Mouse (Mus musculus) MEL (cell line): ENCODE results near the gene Carnmt1. TPM values are rescaled to one million over a fixed set of nuclear protein-coding genes. Genes with fewer than 3 reads are reported as not detected.
A peak's percentile ranks its signal among the peaks of the same experiment; 100 is the strongest.

ENCODE experiments used
- DNase-seq: peaks from one replicate; pipeline ENCODE4 v3.0.0; 2011; ENCODE audit warnings: low read depth, low spot score
- H3K27ac ChIP-seq: 2 replicates; pipeline ENCODE4 v1.5.1; 2012; ENCODE audit warnings: low read depth, mild to moderate bottlenecking, control low read depth, low read length, moderate library complexity; ENCODE audit not compliant: control insufficient read depth
- H3K27me3 ChIP-seq, 2 experiments: fragments of 150-350 bp in 1 of 2; sonication (generic) in 1 of 2; 2 replicates each; pipeline ENCODE4 v1.6.1; 2012; ENCODE audit warnings: low read length in 2 of 2, mild to moderate bottlenecking in 2 of 2, improper control_type of control experiment in 1 of 2, moderate library complexity in 1 of 2; ENCODE audit not compliant: insufficient read depth in 2 of 2, control insufficient read depth in 1 of 2
- H3K36me3 ChIP-seq, 2 experiments: 2 replicates each; pipeline ENCODE4 v1.6.1; 2012 to 2014; ENCODE audit warnings: low read length in 2 of 2, improper control_type of control experiment in 1 of 2, inconsistent platforms in 1 of 2, mild to moderate bottlenecking in 1 of 2; ENCODE audit not compliant: insufficient read depth in 2 of 2, control insufficient read depth in 1 of 2
- H3K4me1 ChIP-seq, 2 experiments: fragments of 150-350 bp in 1 of 2; sonication (generic) in 1 of 2; 2 replicates each; pipeline ENCODE4 v1.6.1; 2012; ENCODE audit warnings: low read length in 2 of 2, improper control_type of control experiment in 1 of 2, mild to moderate bottlenecking in 1 of 2; ENCODE audit not compliant: insufficient read depth in 2 of 2, control insufficient read depth in 1 of 2
- H3K4me3 ChIP-seq, 2 experiments: fragments of 150-350 bp in 1 of 2; sonication (generic) in 1 of 2; 2 replicates each; pipeline ENCODE4 v1.5.1; 2012; ENCODE audit warnings: low read depth in 2 of 2, low read length in 2 of 2, mild to moderate bottlenecking in 2 of 2, moderate library complexity in 2 of 2, control low read depth in 1 of 2, improper control_type of control experiment in 1 of 2; ENCODE audit not compliant: control insufficient read depth in 1 of 2, insufficient read depth in 1 of 2
- H3K79me2 ChIP-seq: 2 replicates; pipeline ENCODE4 v1.6.1; 2012; ENCODE audit warnings: mild to moderate bottlenecking, low read length, moderate library complexity; ENCODE audit not compliant: control insufficient read depth, poor library complexity, insufficient read depth
- H3K9ac ChIP-seq: 2 replicates; pipeline ENCODE4 v1.6.1; 2012; ENCODE audit warnings: low read depth, mild to moderate bottlenecking, control low read depth, low read length, moderate library complexity; ENCODE audit not compliant: control insufficient read depth, poor library complexity, severe bottlenecking
- H3K9me3 ChIP-seq: fragments of 150-350 bp; sonication (generic); replicated peaks from 2 replicates; pipeline ENCODE4 v1.6.1; 2012; ENCODE audit warnings: mild to moderate bottlenecking, low read length, improper control_type of control experiment, moderate library complexity; ENCODE audit not compliant: insufficient read depth
- CHD1 ChIP-seq: IDR thresholded peaks from 2 replicates; pipeline ENCODE4 v1.6.1; 2012; ENCODE audit warnings: low read depth, mild to moderate bottlenecking, inconsistent platforms, low read length, improper control_type of control experiment
- CTCF ChIP-seq, 3 experiments: IDR thresholded peaks in 2 of 3; conservative IDR thresholded peaks in 1 of 3; 2 replicates each; pipeline ENCODE4 v1.5.1; 2011 to 2012; ENCODE audit warnings: low read length in 3 of 3, low read depth in 2 of 3, mild to moderate bottlenecking in 2 of 3, improper control_type of control experiment in 1 of 3, inconsistent platforms in 1 of 3, mixed read lengths in 1 of 3, moderate library complexity in 1 of 3; ENCODE audit not compliant: control insufficient read depth in 1 of 3, insufficient read depth in 1 of 3, poor library complexity in 1 of 3, severe bottlenecking in 1 of 3
- ELF1 ChIP-seq: IDR thresholded peaks from 2 replicates; pipeline ENCODE4 v1.6.1; 2014; ENCODE audit warnings: low read depth, mild to moderate bottlenecking, inconsistent platforms, low read length, improper control_type of control experiment, moderate library complexity
- EP300 ChIP-seq, 2 experiments: IDR thresholded peaks; 2 replicates each; pipeline ENCODE4 v1.6.1; 2011; ENCODE audit warnings: improper control_type of control experiment in 2 of 2, low read length in 2 of 2, low read depth in 1 of 2, mild to moderate bottlenecking in 1 of 2
- GABPA ChIP-seq: IDR thresholded peaks from 2 replicates; pipeline ENCODE4 v1.6.1; 2012; ENCODE audit warnings: low read depth, mild to moderate bottlenecking, inconsistent platforms, low read length, improper control_type of control experiment, moderate library complexity
- HCFC1 ChIP-seq: IDR thresholded peaks from 2 replicates; pipeline ENCODE4 v1.6.1; 2012; ENCODE audit warnings: low read depth, mild to moderate bottlenecking, inconsistent platforms, low read length, improper control_type of control experiment, moderate library complexity
- KAT2A ChIP-seq: conservative IDR thresholded peaks from 2 replicates; pipeline ENCODE4 v1.6.1; 2012; ENCODE audit warnings: low read depth, low read length, improper control_type of control experiment, inconsistent platforms
- MAFK ChIP-seq: IDR thresholded peaks from 2 replicates; pipeline ENCODE4 v1.6.1; 2011; ENCODE audit warnings: low read depth, mild to moderate bottlenecking, low read length, improper control_type of control experiment, borderline replicate concordance
- MAX ChIP-seq: IDR thresholded peaks from 2 replicates; pipeline ENCODE4 v1.6.1; 2011; ENCODE audit warnings: low read length, improper control_type of control experiment
- MAZ ChIP-seq: IDR thresholded peaks from 2 replicates; pipeline ENCODE4 v1.6.1; 2012; ENCODE audit warnings: low read depth, mild to moderate bottlenecking, inconsistent platforms, low read length, improper control_type of control experiment
- MYB ChIP-seq: IDR thresholded peaks from 2 replicates; pipeline ENCODE4 v1.6.1; 2011; ENCODE audit warnings: mild to moderate bottlenecking, low read depth, low read length, improper control_type of control experiment
- MYC ChIP-seq: IDR thresholded peaks from 2 replicates; pipeline ENCODE4 v1.6.1; 2011; ENCODE audit warnings: low read depth, mild to moderate bottlenecking, low read length, improper control_type of control experiment, moderate library complexity
- NRF1 ChIP-seq: IDR thresholded peaks from 2 replicates; pipeline ENCODE4 v1.6.1; 2014; ENCODE audit warnings: low read depth, mild to moderate bottlenecking, inconsistent platforms, low read length, improper control_type of control experiment, moderate library complexity; ENCODE audit not compliant: poor library complexity, insufficient read depth, severe bottlenecking
- POLR2A ChIP-seq, 2 experiments: IDR thresholded peaks; 2 replicates each; pipeline ENCODE4 v1.6.1; 2011 to 2012; ENCODE audit warnings: low read length in 2 of 2, mild to moderate bottlenecking in 2 of 2, control low read depth in 1 of 2, improper control_type of control experiment in 1 of 2, low read depth in 1 of 2, moderate library complexity in 1 of 2; ENCODE audit not compliant: control insufficient read depth in 1 of 2, insufficient read depth in 1 of 2, poor library complexity in 1 of 2
- POLR2AphosphoS2 ChIP-seq: IDR thresholded peaks from 2 replicates; pipeline ENCODE4 v1.6.1; 2011; ENCODE audit warnings: low read length, improper control_type of control experiment
- SIN3A ChIP-seq: IDR thresholded peaks from 2 replicates; pipeline ENCODE4 v1.6.1; 2012; ENCODE audit warnings: low read length, improper control_type of control experiment, inconsistent platforms
- TCF12 ChIP-seq: IDR thresholded peaks from 2 replicates; pipeline ENCODE4 v1.6.1; 2014; ENCODE audit warnings: low read depth, mild to moderate bottlenecking, inconsistent platforms, low read length, improper control_type of control experiment, moderate library complexity
- UBTF ChIP-seq: IDR thresholded peaks from 2 replicates; pipeline ENCODE4 v1.6.1; 2012; ENCODE audit warnings: low read depth, mild to moderate bottlenecking, inconsistent platforms, low read length, improper control_type of control experiment, moderate library complexity, borderline replicate concordance; ENCODE audit not compliant: insufficient read depth
- ZKSCAN1 ChIP-seq: IDR thresholded peaks from 2 replicates; pipeline ENCODE4 v1.6.1; 2012; ENCODE audit warnings: low read depth, mild to moderate bottlenecking, inconsistent platforms, low read length, improper control_type of control experiment, moderate library complexity
- ZMIZ1 ChIP-seq: IDR thresholded peaks from 2 replicates; pipeline ENCODE4 v1.6.1; 2012; ENCODE audit warnings: low read depth, mild to moderate bottlenecking, inconsistent platforms, low read length, improper control_type of control experiment, moderate library complexity
- ZNF384 ChIP-seq: IDR thresholded peaks from 2 replicates; pipeline ENCODE4 v1.6.1; 2012; ENCODE audit warnings: low read depth, mild to moderate bottlenecking, inconsistent platforms, low read length, improper control_type of control experiment
- polyA plus RNA-seq, 2 experiments: library from polyadenylated mRNA; stranded (reverse) in 1 of 2; unstranded in 1 of 2; fragments of >175 nt in 1 of 2; fragments of >200 nt in 1 of 2; gene quantifications; 2 replicates each; pipeline versions ENCODE4 v1.2.1 to v1.2.4; 2012; ENCODE audit warnings: low replicate concordance in 2 of 2, low read depth in 1 of 2; ENCODE audit not compliant: insufficient read length in 2 of 2, insufficient read depth in 1 of 2, missing spikeins in 1 of 2
- total RNA-seq: library from RNA; depleted of rRNA; stranded (reverse); fragments of 300-350 nt; gene quantifications from 2 replicates; pipeline ENCODE4 v1.2.3, GENCODE M21; 2012

Gene Carnmt1
- total and polyA plus RNA-seq, 3 experiments = 15.4 to 23.3 TPM; not detected in 1

- TF ChIP-seq POLR2AphosphoS2 = no peak
- TF ChIP-seq UBTF = no peak
- TF ChIP-seq MAZ = no peak; the same call in 1 of the 2 replicates
- TF ChIP-seq POLR2A (IDR thresholded peaks at IDR 0.05; ENCODE audit: control insufficient read depth in 1 of 2, insufficient read depth in 1 of 2, low read depth in 1 of 2, low read length in 2 of 2, poor library complexity in 1 of 2) = peak in 1 of 2 experiments; percentile 58; a peak in 2 of 4 replicates
- no peak for TF ChIP-seq HCFC1
- TF ChIP-seq MYC = no peak
- no peak for TF ChIP-seq ZNF384
- no peak for TF ChIP-seq MAFK
- no peak for TF ChIP-seq ZMIZ1
- no peak for TF ChIP-seq ZKSCAN1
- no peak for TF ChIP-seq NRF1
- TF ChIP-seq GABPA = no peak
- no peak for TF ChIP-seq ELF1
- TF ChIP-seq MYB = no peak
- TF ChIP-seq EP300 (IDR thresholded peaks at IDR 0.05; ENCODE audit: low read depth in 1 of 2, low read length in 2 of 2) = no peak
- no peak for TF ChIP-seq MAX
These were observed 635 bp downstream of the Carnmt1 start (continued) for GRCm38 (mm10) chr19:18671056-18671741.

GRCm38 (mm10) chr19:18672498-18672897 lies 1.9 kb downstream of the Carnmt1 start:
- peak overlapping the region; percentile 99 to 100 for H3K4me3 ChIP-seq
- peak overlapping the region; percentile 47 for H3K9ac ChIP-seq
- TF ChIP-seq NRF1 (no peak), CTCF (IDR thresholded peaks at IDR 0.05 in 2 of 3, conservative IDR thresholded peaks at IDR 0.05 in 1 of 3; ENCODE audit: control insufficient read depth in 1 of 3, insufficient read depth in 1 of 3, low read depth in 2 of 3, low read length in 3 of 3, poor library complexity in 1 of 3, severe bottlenecking in 1 of 3) (no peak), EP300 (IDR thresholded peaks at IDR 0.05; ENCODE audit: low read depth in 1 of 2, low read length in 2 of 2) (no peak), HCFC1 (no peak), MAFK (no peak), SIN3A (no peak), CHD1 (no peak), TCF12 (no peak), MYB (no peak), KAT2A (no peak), POLR2A (IDR thresholded peaks at IDR 0.05; ENCODE audit: control insufficient read depth in 1 of 2, insufficient read depth in 1 of 2, low read depth in 1 of 2, low read length in 2 of 2, poor library complexity in 1 of 2) (no peak)
- peaks cover 6 to 21% of the 10 kb centered on the region in 2 experiments for H3K4me1 ChIP-seq
- H3K9me3 ChIP-seq = no peaks in the 10 kb centered on the region
- H3K27ac ChIP-seq = no peak overlapping the region
- peaks cover 46% of the 10 kb centered on the region for H3K79me2 ChIP-seq
- peaks cover 15 to 18% of the 10 kb centered on the region in 2 experiments for H3K36me3 ChIP-seq
- no peak for DNase-seq
- H3K27me3 ChIP-seq = no peaks in the 10 kb centered on the region
